Mouse (Mus musculus): ENCODE data around the gene Slain2. TPM values are rescaled to one million over a fixed set of nuclear protein-coding genes. Genes with fewer than 3 reads are reported as not detected.

Slain2 gene
- polyA plus RNA-seq, 2 experiments: 4.5 to 5.4 TPM

DNA sequence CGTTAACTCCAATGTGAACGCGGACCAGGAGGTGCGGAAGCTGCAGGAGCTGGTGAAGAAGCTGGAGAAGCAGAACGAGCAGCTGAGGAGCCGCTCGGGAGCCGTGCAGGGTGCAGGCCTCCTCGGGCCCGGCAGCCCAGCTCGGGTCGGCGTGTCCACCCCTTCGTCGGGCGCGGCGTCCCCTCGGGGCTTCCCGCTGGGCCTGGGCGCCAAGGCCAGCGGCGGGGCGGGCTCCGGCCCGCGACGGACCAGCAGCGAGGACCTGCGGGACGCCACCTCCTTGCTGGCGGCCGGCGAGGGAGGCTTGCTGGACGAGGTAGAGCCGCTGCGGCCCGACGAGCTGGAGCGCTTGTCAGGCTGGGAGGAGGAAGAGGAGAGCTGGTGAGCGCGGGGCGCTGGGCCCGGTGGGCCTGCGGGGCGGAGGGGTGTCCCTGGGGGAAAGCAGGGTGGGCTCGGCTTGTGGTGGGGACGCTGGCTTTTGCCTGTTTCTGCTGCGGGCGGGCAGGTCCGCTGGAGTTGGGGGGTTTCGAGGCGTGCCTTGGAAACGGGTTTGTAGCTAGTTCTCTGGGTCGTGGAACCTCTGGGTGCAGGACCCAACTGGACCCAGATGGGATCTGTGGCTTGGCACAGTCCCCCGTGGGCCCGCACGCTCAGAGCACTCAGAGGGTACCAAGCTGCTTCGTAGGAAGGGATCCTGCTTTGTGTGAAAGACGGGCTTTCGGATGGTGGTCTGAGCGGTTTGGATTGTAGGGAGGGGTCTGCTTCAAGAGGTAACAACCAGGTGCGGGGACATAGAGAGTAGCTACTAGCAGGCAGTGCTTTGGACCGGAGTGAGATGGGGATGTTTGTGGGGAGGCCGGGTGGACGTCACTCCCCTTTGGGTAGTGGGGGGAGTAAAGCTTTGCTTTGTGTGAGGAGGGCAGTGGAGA lies 793 bp downstream of the Slain2 start:
- no peak for TF ChIP-seq CTCF (IDR thresholded peaks at IDR 0.05; ENCODE audit: low read depth)
- no peak for TF ChIP-seq EP300 (IDR thresholded peaks at IDR 0.05; ENCODE audit: low read depth)
- DNase-seq (ENCODE audit: low read depth in 3 of 3, low spot score in 3 of 3) (no peak), ATAC-seq (ENCODE audit: insufficient read depth) (peak; percentile 38)
- no peaks in the 10 kb centered on the region for H3K9me3 ChIP-seq (ENCODE audit: control insufficient read depth, low read length)
- peak overlapping the region; percentile 93 for H3K9ac ChIP-seq (replicated peaks)
- H3K27me3 ChIP-seq (ENCODE audit: control insufficient read depth, insufficient read depth, low read length): peaks cover 10% of the 10 kb centered on the region
- H3K4me1 ChIP-seq (replicated peaks; ENCODE audit: control insufficient read depth in 2 of 2, insufficient read depth in 2 of 2, low read length in 1 of 2): peaks cover 24 to 35% of the 10 kb centered on the region in 2 experiments
- WGBS (ENCODE audit: insufficient replicate concordance): under 1% methylated on average over 66 of the region's 66 CpGs
- peak overlapping the region; percentile 98 for H3K4me2 ChIP-seq (ENCODE audit: low read depth)
- no peaks in the 10 kb centered on the region for H3K36me3 ChIP-seq (replicated peaks; ENCODE audit: control insufficient read depth, insufficient read depth, low read depth)
- H3K27ac ChIP-seq: peak overlapping the region; percentile 55
- H3K4me3 ChIP-seq (ENCODE audit: insufficient read depth in 1 of 2, low read depth in 2 of 2, low read length in 2 of 2): peak overlapping the region; percentile 79 to 93

DNA sequence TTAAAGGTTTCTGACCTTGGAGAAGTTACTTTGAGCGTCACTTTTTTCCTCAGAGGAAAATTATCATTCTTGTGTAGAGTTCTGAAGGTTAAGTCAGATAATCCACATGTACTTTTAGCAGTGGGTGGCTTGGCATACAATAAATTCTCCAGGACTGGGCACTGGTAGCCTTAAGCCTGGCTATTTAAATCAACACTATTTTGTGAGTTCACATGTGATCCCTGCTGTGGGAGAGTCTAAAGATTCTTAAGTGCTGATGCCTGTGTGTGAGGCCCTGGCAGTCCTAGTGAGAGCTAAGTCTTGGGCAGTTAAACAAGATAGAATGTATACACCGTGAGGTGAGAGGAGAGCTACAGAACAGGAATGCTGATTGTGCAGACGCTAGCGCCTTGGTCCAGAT lies 1.9 kb downstream of the Slain2 start:
- H3K4me2 ChIP-seq (ENCODE audit: low read depth): peak overlapping the region; percentile 98
- 65% methylated on average over 4 of the region's 4 CpGs for whole genome bisulfite sequencing (ENCODE audit: insufficient replicate concordance)
- no peak for DNase-seq (ENCODE audit: low read depth in 3 of 3, low spot score in 3 of 3)

DNA sequence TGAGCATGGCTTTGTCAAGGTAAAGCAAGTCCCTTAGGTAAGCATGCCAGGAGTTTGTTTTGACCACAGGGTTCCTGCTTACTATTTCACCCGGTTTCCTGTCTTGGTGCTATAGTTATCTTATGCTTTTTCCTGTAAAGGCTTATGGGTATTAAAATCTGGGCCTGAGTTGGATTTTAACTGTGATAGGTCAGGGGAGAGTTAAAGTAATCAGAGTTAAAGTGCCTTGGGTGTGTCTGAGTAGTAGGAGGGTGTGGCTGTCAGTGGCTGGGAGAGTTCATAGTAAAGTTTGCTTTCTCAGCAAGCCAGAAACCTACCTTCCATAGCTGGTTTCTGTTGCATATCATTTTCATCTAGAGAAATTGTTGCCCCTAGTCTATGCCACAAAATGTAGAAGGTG lies 2.7 kb downstream of the Slain2 start:
- ATAC-seq (ENCODE audit: insufficient read depth): no peak
- H3K4me2 ChIP-seq (ENCODE audit: low read depth): peak overlapping the region; percentile 15; the same call in 1 of the 2 replicates
- H3K9me3 ChIP-seq (ENCODE audit: control insufficient read depth, low read length): no peaks in the 10 kb centered on the region
- DNase-seq (ENCODE audit: low read depth in 3 of 3, low spot score in 3 of 3): no peak
- no peak for TF ChIP-seq CTCF (IDR thresholded peaks at IDR 0.05; ENCODE audit: low read depth)
- no peak for TF ChIP-seq EP300 (IDR thresholded peaks at IDR 0.05; ENCODE audit: low read depth)
- no peaks in the 10 kb centered on the region for H3K36me3 ChIP-seq (replicated peaks; ENCODE audit: control insufficient read depth, insufficient read depth, low read depth)
- peaks cover 10% of the 10 kb centered on the region for H3K27me3 ChIP-seq (ENCODE audit: control insufficient read depth, insufficient read depth, low read length)
- no peak overlapping the region for H3K4me3 ChIP-seq (ENCODE audit: insufficient read depth in 1 of 2, low read depth in 2 of 2, low read length in 2 of 2)
- no peak overlapping the region for H3K9ac ChIP-seq (replicated peaks)
- H3K4me1 ChIP-seq (replicated peaks; ENCODE audit: control insufficient read depth in 2 of 2, insufficient read depth in 2 of 2, low read length in 1 of 2): peaks cover 22 to 31% of the 10 kb centered on the region in 2 experiments
- no peak overlapping the region for H3K27ac ChIP-seq
- WGBS (ENCODE audit: insufficient replicate concordance): 9% methylated on average over 1 of the region's 1 CpGs

More for the DNA sequence above, 1.9 kb downstream of the Slain2 start:
- Histone ChIP-seq H3K4me3 (ENCODE audit: insufficient read depth in 1 of 2, low read depth in 2 of 2, low read length in 2 of 2) (peak overlapping the region; percentile 18 to 19), H3K9me3 (ENCODE audit: control insufficient read depth, low read length) (no peaks in the 10 kb centered on the region), H3K4me1 (replicated peaks; ENCODE audit: control insufficient read depth in 2 of 2, insufficient read depth in 2 of 2, low read length in 1 of 2) (peaks cover 24 to 34% of the 10 kb centered on the region in 2 experiments), H3K9ac (replicated peaks) (no peak overlapping the region), H3K27me3 (ENCODE audit: control insufficient read depth, insufficient read depth, low read length) (peaks cover 10% of the 10 kb centered on the region), H3K36me3 (replicated peaks; ENCODE audit: control insufficient read depth, insufficient read depth, low read depth) (no peaks in the 10 kb centered on the region), H3K27ac (no peak overlapping the region)
- ATAC-seq (ENCODE audit: insufficient read depth): no peak
- TF ChIP-seq EP300 (IDR thresholded peaks at IDR 0.05; ENCODE audit: low read depth) (no peak), CTCF (IDR thresholded peaks at IDR 0.05; ENCODE audit: low read depth) (no peak)

DNA sequence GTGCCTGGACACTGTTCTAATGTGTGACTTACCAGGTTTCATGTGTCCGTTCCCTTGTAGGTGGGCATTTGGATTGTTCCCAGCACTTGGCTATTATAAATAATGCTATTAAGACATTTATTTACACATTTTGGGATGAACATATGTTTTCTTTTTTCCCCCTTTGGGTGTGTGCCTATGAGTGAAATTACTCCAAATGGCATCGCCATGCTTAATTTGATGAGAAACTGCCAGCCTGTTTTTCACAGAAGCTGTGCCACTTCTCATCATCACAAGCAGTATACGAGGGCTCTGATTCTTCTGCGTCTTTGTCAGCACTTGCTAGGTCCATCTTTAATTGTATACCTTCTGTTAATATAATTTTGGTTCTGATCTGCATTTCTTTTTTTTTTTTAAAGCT lies 6.3 kb downstream of the Slain2 start:
- DNase-seq (ENCODE audit: low read depth in 3 of 3, low spot score in 3 of 3) (no peak), ATAC-seq (ENCODE audit: insufficient read depth) (no peak)
- Histone ChIP-seq H3K36me3 (replicated peaks; ENCODE audit: control insufficient read depth, insufficient read depth, low read depth) (no peaks in the 10 kb centered on the region), H3K4me3 (ENCODE audit: insufficient read depth in 1 of 2, low read depth in 2 of 2, low read length in 2 of 2) (no peak overlapping the region), H3K9ac (replicated peaks) (no peak overlapping the region), H3K4me1 (replicated peaks; ENCODE audit: control insufficient read depth in 2 of 2, insufficient read depth in 2 of 2, low read length in 1 of 2) (peaks cover 12 to 18% of the 10 kb centered on the region in 2 experiments), H3K9me3 (ENCODE audit: control insufficient read depth, low read length) (no peaks in the 10 kb centered on the region), H3K4me2 (ENCODE audit: low read depth) (no peak overlapping the region), H3K27me3 (ENCODE audit: control insufficient read depth, insufficient read depth, low read length) (peaks cover 6% of the 10 kb centered on the region), H3K27ac (no peak overlapping the region)
- no peak for TF ChIP-seq EP300 (IDR thresholded peaks at IDR 0.05; ENCODE audit: low read depth)
- TF ChIP-seq CTCF (IDR thresholded peaks at IDR 0.05; ENCODE audit: low read depth): no peak
- WGBS (ENCODE audit: insufficient replicate concordance): 81% methylated on average over 4 of the region's 4 CpGs

DNA sequence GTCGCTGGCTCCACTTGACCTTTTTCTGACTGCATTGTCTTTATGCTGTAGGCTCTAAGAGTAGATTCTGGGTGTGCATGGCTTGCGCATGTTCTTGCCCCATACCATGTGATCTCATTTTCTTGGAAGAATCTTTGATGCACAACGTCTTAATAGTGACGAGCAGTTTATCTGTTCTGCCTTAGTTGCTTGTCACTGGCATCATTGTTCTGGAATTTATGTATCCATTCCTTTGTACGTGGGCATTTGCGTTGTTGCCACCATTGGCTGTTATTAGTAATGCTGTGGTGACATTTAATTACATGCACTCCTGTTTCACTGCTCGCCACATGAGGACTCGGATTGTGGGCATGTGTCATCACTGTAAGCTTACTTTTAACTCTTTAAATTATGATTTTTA lies 7.1 kb downstream of the Slain2 start:
- Histone ChIP-seq H3K4me2 (ENCODE audit: low read depth) (no peak overlapping the region), H3K4me3 (ENCODE audit: insufficient read depth in 1 of 2, low read depth in 2 of 2, low read length in 2 of 2) (no peak overlapping the region), H3K27me3 (ENCODE audit: control insufficient read depth, insufficient read depth, low read length) (peaks cover under 1% of the 10 kb centered on the region; the same call in 1 of the 2 replicates), H3K9me3 (ENCODE audit: control insufficient read depth, low read length) (no peaks in the 10 kb centered on the region), H3K4me1 (replicated peaks; ENCODE audit: control insufficient read depth in 2 of 2, insufficient read depth in 2 of 2, low read length in 1 of 2) (peaks cover 9 to 11% of the 10 kb centered on the region in 2 experiments), H3K27ac (no peak overlapping the region), H3K36me3 (replicated peaks; ENCODE audit: control insufficient read depth, insufficient read depth, low read depth) (no peaks in the 10 kb centered on the region), H3K9ac (replicated peaks) (no peak overlapping the region)
- ATAC-seq (ENCODE audit: insufficient read depth) (no peak), DNase-seq (ENCODE audit: low read depth in 3 of 3, low spot score in 3 of 3) (no peak)
- no peak for TF ChIP-seq EP300 (IDR thresholded peaks at IDR 0.05; ENCODE audit: low read depth)
- TF ChIP-seq CTCF (IDR thresholded peaks at IDR 0.05; ENCODE audit: low read depth): no peak
- 71% methylated on average over 8 of the region's 8 CpGs for WGBS (ENCODE audit: insufficient replicate concordance)
